Mouse (Mus musculus): ENCODE data around the gene Psma6.

The Psma6 gene

GRCm38 (mm10) chr12:55446366-55446745 is 62.3 kb downstream of the Psma6 start:
- no peak for TF ChIP-seq GATA4 (IDR thresholded peaks at IDR 0.05; ENCODE audit: insufficient replicate concordance, low read length)

- TF ChIP-seq GATA4 (IDR thresholded peaks at IDR 0.05; ENCODE audit: insufficient replicate concordance, low read length): no peak
Measured at GRCm38 (mm10) chr12:55446746-55447395, 62.8 kb downstream of the Psma6 start.

- no peak for TF ChIP-seq GATA4 (IDR thresholded peaks at IDR 0.05; ENCODE audit: insufficient replicate concordance, low read length)
Measured at GRCm38 (mm10) chr12:55447396-55447760, 63.4 kb downstream of the Psma6 start.

- no peak for TF ChIP-seq GATA4 (IDR thresholded peaks at IDR 0.05; ENCODE audit: insufficient replicate concordance, low read length)
Measured at GRCm38 (mm10) chr12:55448457-55448856, 64.4 kb downstream of the Psma6 start.

- TF ChIP-seq GATA4 (IDR thresholded peaks at IDR 0.05; ENCODE audit: insufficient replicate concordance, low read length): no peak
Measured at GRCm38 (mm10) chr12:55449048-55449447, 65.0 kb downstream of the Psma6 start.

GRCm38 (mm10) chr12:55450421-55450820 is 66.4 kb downstream of the Psma6 start:
- no peak for TF ChIP-seq GATA4 (IDR thresholded peaks at IDR 0.05; ENCODE audit: insufficient replicate concordance, low read length)

GRCm38 (mm10) chr12:55452839-55453238 is 68.8 kb downstream of the Psma6 start:
- TF ChIP-seq GATA4 (IDR thresholded peaks at IDR 0.05; ENCODE audit: insufficient replicate concordance, low read length): no peak

GRCm38 (mm10) chr12:55453924-55454323 is 69.9 kb downstream of the Psma6 start:
- no peak for TF ChIP-seq GATA4 (IDR thresholded peaks at IDR 0.05; ENCODE audit: insufficient replicate concordance, low read length)

- no peak for TF ChIP-seq GATA4 (IDR thresholded peaks at IDR 0.05; ENCODE audit: insufficient replicate concordance, low read length)
Measured at GRCm38 (mm10) chr12:55455206-55455605, 71.2 kb downstream of the Psma6 start.

- no peak for TF ChIP-seq GATA4 (IDR thresholded peaks at IDR 0.05; ENCODE audit: insufficient replicate concordance, low read length)
Measured at GRCm38 (mm10) chr12:55456136-55456535, 72.1 kb downstream of the Psma6 start.

GRCm38 (mm10) chr12:55456893-55457292 is 72.9 kb downstream of the Psma6 start:
- TF ChIP-seq GATA4 (IDR thresholded peaks at IDR 0.05; ENCODE audit: insufficient replicate concordance, low read length): no peak

- TF ChIP-seq GATA4 (IDR thresholded peaks at IDR 0.05; ENCODE audit: insufficient replicate concordance, low read length): no peak
Measured at GRCm38 (mm10) chr12:55459739-55460138, 75.7 kb downstream of the Psma6 start.

- no peak for TF ChIP-seq GATA4 (IDR thresholded peaks at IDR 0.05; ENCODE audit: insufficient replicate concordance, low read length)
Measured at GRCm38 (mm10) chr12:55460900-55461299, 76.9 kb downstream of the Psma6 start.

GRCm38 (mm10) chr12:55461767-55462166 is 77.7 kb downstream of the Psma6 start:
- no peak for TF ChIP-seq GATA4 (IDR thresholded peaks at IDR 0.05; ENCODE audit: insufficient replicate concordance, low read length)

- no peak for TF ChIP-seq GATA4 (IDR thresholded peaks at IDR 0.05; ENCODE audit: insufficient replicate concordance, low read length)
Measured at GRCm38 (mm10) chr12:55462456-55462855, 78.4 kb downstream of the Psma6 start.

- TF ChIP-seq GATA4 (IDR thresholded peaks at IDR 0.05; ENCODE audit: insufficient replicate concordance, low read length): no peak
Measured at GRCm38 (mm10) chr12:55463087-55463486, 79.1 kb downstream of the Psma6 start.

Measured in liver, adult (tissue).